Mouse (Mus musculus): ENCODE measurements around the gene Fancm. TPM values are rescaled to one million over a fixed set of nuclear protein-coding genes. Genes with fewer than 3 reads are reported as not detected.

Gene Fancm
- polyA plus RNA-seq, 1 experiment: 5.8 TPM

- no peak overlapping the region for H3K4me3 ChIP-seq (ENCODE audit: insufficient read depth, low read length)
- H3K4me1 ChIP-seq (ENCODE audit: control insufficient read depth, insufficient read depth, low read length): peaks cover 5% of the 10 kb centered on the region; the same call in 1 of the 2 replicates
- TF ChIP-seq CTCF (IDR thresholded peaks at IDR 0.05; ENCODE audit: extremely low read depth, insufficient read depth, low read length) (no peak), POLR2A (IDR thresholded peaks at IDR 0.05; ENCODE audit: extremely low read depth, insufficient read depth, low read length) (no peak)
- H3K27ac ChIP-seq (ENCODE audit: insufficient read depth, low read length): 0 out of 2 replicates have a peak overlapping the region, but pooled peaks have one; percentile 29
Measured at GRCm38 (mm10) chr12:65066234-65066633, 9.2 kb upstream of the Fancm start.

- no peak overlapping the region for H3K4me3 ChIP-seq (ENCODE audit: insufficient read depth, low read length)
- TF ChIP-seq CTCF (IDR thresholded peaks at IDR 0.05; ENCODE audit: extremely low read depth, insufficient read depth, low read length): no peak
- no peak for TF ChIP-seq POLR2A (IDR thresholded peaks at IDR 0.05; ENCODE audit: extremely low read depth, insufficient read depth, low read length)
- no peak overlapping the region for H3K27ac ChIP-seq (ENCODE audit: insufficient read depth, low read length)
- H3K4me1 ChIP-seq (ENCODE audit: control insufficient read depth, insufficient read depth, low read length): peaks cover 7% of the 10 kb centered on the region; the same call in 1 of the 2 replicates
Measured at GRCm38 (mm10) chr12:65068409-65068808, 7.0 kb upstream of the Fancm start.

GRCm38 (mm10) chr12:65072911-65073610, 2.3 kb upstream of the Fancm start:
- peaks cover 5% of the 10 kb centered on the region; the same call in 1 of the 2 replicates for H3K4me1 ChIP-seq (ENCODE audit: control insufficient read depth, insufficient read depth, low read length)
- peak overlapping the region; percentile 80 for H3K27ac ChIP-seq (ENCODE audit: insufficient read depth, low read length)
- H3K4me3 ChIP-seq (ENCODE audit: insufficient read depth, low read length): peak overlapping the region; percentile 69
- no peak for TF ChIP-seq CTCF (IDR thresholded peaks at IDR 0.05; ENCODE audit: extremely low read depth, insufficient read depth, low read length)
- no peak for TF ChIP-seq POLR2A (IDR thresholded peaks at IDR 0.05; ENCODE audit: extremely low read depth, insufficient read depth, low read length)

- Histone ChIP-seq H3K4me3 (ENCODE audit: insufficient read depth, low read length) (peak within 1 kb of the TSS; percentile 69), H3K27ac (ENCODE audit: insufficient read depth, low read length) (peak within 1 kb of the TSS; percentile 80), H3K4me1 (ENCODE audit: control insufficient read depth, insufficient read depth, low read length) (peaks cover 5% of the 10 kb centered on the region; the same call in 1 of the 2 replicates)
- TF ChIP-seq CTCF (IDR thresholded peaks at IDR 0.05; ENCODE audit: extremely low read depth, insufficient read depth, low read length) (no peak), POLR2A (IDR thresholded peaks at IDR 0.05; ENCODE audit: extremely low read depth, insufficient read depth, low read length) (peak; percentile 96)
Measured at GRCm38 (mm10) chr12:65073611-65074178, 1.7 kb upstream of the Fancm start, which contains the start of gene Fkbp3. TSS of gene Fkbp3 (minus strand) at chr12:65074007.

GRCm38 (mm10) chr12:65074651-65075050, 752 bp upstream of the Fancm start:
- TF ChIP-seq POLR2A (IDR thresholded peaks at IDR 0.05; ENCODE audit: extremely low read depth, insufficient read depth, low read length) (no peak), CTCF (IDR thresholded peaks at IDR 0.05; ENCODE audit: extremely low read depth, insufficient read depth, low read length) (no peak)
- Histone ChIP-seq H3K4me1 (ENCODE audit: control insufficient read depth, insufficient read depth, low read length) (peaks cover 5% of the 10 kb centered on the region; the same call in 1 of the 2 replicates), H3K27ac (ENCODE audit: insufficient read depth, low read length) (0 out of 2 replicates have a peak overlapping the region, but pooled peaks have one; percentile 22), H3K4me3 (ENCODE audit: insufficient read depth, low read length) (peak overlapping the region; percentile 69)

GRCm38 (mm10) chr12:65075733-65076310, 419 bp downstream of the Fancm start:
- Histone ChIP-seq H3K4me1 (ENCODE audit: control insufficient read depth, insufficient read depth, low read length) (peaks cover 2% of the 10 kb centered on the region; the same call in 1 of the 2 replicates), H3K4me3 (ENCODE audit: insufficient read depth, low read length) (peak overlapping the region; percentile 69), H3K27ac (ENCODE audit: insufficient read depth, low read length) (peak overlapping the region; percentile 70)
- TF ChIP-seq CTCF (IDR thresholded peaks at IDR 0.05; ENCODE audit: extremely low read depth, insufficient read depth, low read length): no peak
- TF ChIP-seq POLR2A (IDR thresholded peaks at IDR 0.05; ENCODE audit: extremely low read depth, insufficient read depth, low read length): no peak

- TF ChIP-seq CTCF (IDR thresholded peaks at IDR 0.05; ENCODE audit: extremely low read depth, insufficient read depth, low read length) (no peak), POLR2A (IDR thresholded peaks at IDR 0.05; ENCODE audit: extremely low read depth, insufficient read depth, low read length) (no peak)
- H3K27ac ChIP-seq (ENCODE audit: insufficient read depth, low read length): no peak overlapping the region
- no peak overlapping the region for H3K4me3 ChIP-seq (ENCODE audit: insufficient read depth, low read length)
- no peaks in the 10 kb centered on the region for H3K4me1 ChIP-seq (ENCODE audit: control insufficient read depth, insufficient read depth, low read length)
Measured at GRCm38 (mm10) chr12:65076906-65077305, 1.5 kb downstream of the Fancm start.

GRCm38 (mm10) chr12:65108746-65109145, 33.3 kb downstream of the Fancm start:
- Histone ChIP-seq H3K4me3 (ENCODE audit: insufficient read depth, low read length) (no peak overlapping the region), H3K4me1 (ENCODE audit: control insufficient read depth, insufficient read depth, low read length) (no peaks in the 10 kb centered on the region; the same call in 1 of the 2 replicates), H3K27ac (ENCODE audit: insufficient read depth, low read length) (no peak overlapping the region)
- no peak for TF ChIP-seq CTCF (IDR thresholded peaks at IDR 0.05; ENCODE audit: extremely low read depth, insufficient read depth, low read length)
- no peak for TF ChIP-seq POLR2A (IDR thresholded peaks at IDR 0.05; ENCODE audit: extremely low read depth, insufficient read depth, low read length)

- no peak overlapping the region for H3K4me3 ChIP-seq (ENCODE audit: insufficient read depth, low read length)
- TF ChIP-seq CTCF (IDR thresholded peaks at IDR 0.05; ENCODE audit: extremely low read depth, insufficient read depth, low read length) (no peak), POLR2A (IDR thresholded peaks at IDR 0.05; ENCODE audit: extremely low read depth, insufficient read depth, low read length) (no peak)
- H3K4me1 ChIP-seq (ENCODE audit: control insufficient read depth, insufficient read depth, low read length): no peaks in the 10 kb centered on the region; the same call in 1 of the 2 replicates
- H3K27ac ChIP-seq (ENCODE audit: insufficient read depth, low read length): no peak overlapping the region
Measured at GRCm38 (mm10) chr12:65111503-65111902, 36.1 kb downstream of the Fancm start.

Data from cortical plate, adult 2 months (tissue).